Mouse (Mus musculus): ENCODE results near the gene St14. TPM values are rescaled to one million over a fixed set of nuclear protein-coding genes. Genes with fewer than 3 reads are reported as not detected.
"Not testable (repeated sequence)": the region's sequence is repeated elsewhere in the genome, so short reads cannot be mapped to it uniquely, and the experiment has no call there.

Gene St14
- total and polyA plus RNA-seq, 2 experiments from 2014 or later: 0.44 to 0.81 TPM

GRCm38 (mm10) chr9:31167305-31167704, 35.7 kb upstream of the St14 start:
- H3K9ac ChIP-seq: no peak overlapping the region
- WGBS: 94% methylated on average over 13 of the region's 13 CpGs
- H3K9me3 ChIP-seq (ENCODE audit: low read length): no peaks in the 10 kb centered on the region
- H3K27ac ChIP-seq (ENCODE audit: low read depth, low read length): no peak overlapping the region
- no peak for TF ChIP-seq CTCF (IDR thresholded peaks at IDR 0.05; ENCODE audit: low read depth)
- no peaks in the 10 kb centered on the region for H3K4me1 ChIP-seq (ENCODE audit: insufficient read depth)
- DNase-seq: no peak
- no peaks in the 10 kb centered on the region for H3K27me3 ChIP-seq (ENCODE audit: insufficient read depth, low read length)
- no peak overlapping the region for H3K4me3 ChIP-seq (ENCODE audit: low read depth, low read length)
- no peak overlapping the region for H3K4me2 ChIP-seq (ENCODE audit: low read depth)
- ATAC-seq: no peak
- H3K36me3 ChIP-seq (ENCODE audit: insufficient read depth): peaks cover 44% of the 10 kb centered on the region

- not testable (repeated sequence) for H3K9me3 ChIP-seq (ENCODE audit: low read length); H3K27ac ChIP-seq (ENCODE audit: low read depth, low read length); H3K27me3 ChIP-seq (ENCODE audit: insufficient read depth, low read length); H3K4me3 ChIP-seq (ENCODE audit: low read depth, low read length); H3K4me1 ChIP-seq (ENCODE audit: insufficient read depth); H3K9ac ChIP-seq; DNase-seq; H3K4me2 ChIP-seq (ENCODE audit: low read depth); ATAC-seq
- 88% methylated on average over 3 of the region's 3 CpGs for WGBS
- peaks cover 59% of the 10 kb centered on the region for H3K36me3 ChIP-seq (ENCODE audit: insufficient read depth)
Measured at GRCm38 (mm10) chr9:31165505-31165904, 33.9 kb upstream of the St14 start.

- Histone ChIP-seq H3K27me3 (ENCODE audit: insufficient read depth, low read length) (no peaks in the 10 kb centered on the region), H3K36me3 (ENCODE audit: insufficient read depth) (peaks cover 69% of the 10 kb centered on the region), H3K4me3 (ENCODE audit: low read depth, low read length) (no peak overlapping the region), H3K4me2 (ENCODE audit: low read depth) (no peak overlapping the region), H3K4me1 (ENCODE audit: insufficient read depth) (no peaks in the 10 kb centered on the region), H3K27ac (ENCODE audit: low read depth, low read length) (no peak overlapping the region), H3K9me3 (ENCODE audit: low read length) (no peaks in the 10 kb centered on the region), H3K9ac (no peak overlapping the region)
- WGBS: 93% methylated on average over 1 of the region's 1 CpGs
- no peak for ATAC-seq
- no peak for TF ChIP-seq CTCF (IDR thresholded peaks at IDR 0.05; ENCODE audit: low read depth)
- no peak for DNase-seq
Measured at GRCm38 (mm10) chr9:31163327-31163726, 31.7 kb upstream of the St14 start.

- Histone ChIP-seq H3K9me3 (ENCODE audit: low read length) (no peaks in the 10 kb centered on the region), H3K36me3 (ENCODE audit: insufficient read depth) (peaks cover 69% of the 10 kb centered on the region), H3K4me1 (ENCODE audit: insufficient read depth) (no peaks in the 10 kb centered on the region), H3K4me2 (ENCODE audit: low read depth) (no peak overlapping the region), H3K27me3 (ENCODE audit: insufficient read depth, low read length) (no peaks in the 10 kb centered on the region), H3K9ac (no peak overlapping the region), H3K27ac (ENCODE audit: low read depth, low read length) (no peak overlapping the region), H3K4me3 (ENCODE audit: low read depth, low read length) (no peak overlapping the region)
- ATAC-seq (no peak), DNase-seq (no peak)
- TF ChIP-seq CTCF (IDR thresholded peaks at IDR 0.05; ENCODE audit: low read depth): no peak
- WGBS: 83% methylated on average over 1 of the region's 1 CpGs
Measured at GRCm38 (mm10) chr9:31162911-31163310, 31.3 kb upstream of the St14 start.

- ATAC-seq (0 out of 2 replicates have a peak, but pooled peaks have one; percentile 29), DNase-seq (peak; percentile 29)
- Histone ChIP-seq H3K4me3 (ENCODE audit: low read depth, low read length) (no peak overlapping the region), H3K36me3 (ENCODE audit: insufficient read depth) (peaks cover 84% of the 10 kb centered on the region), H3K27me3 (ENCODE audit: insufficient read depth, low read length) (no peaks in the 10 kb centered on the region), H3K4me2 (ENCODE audit: low read depth) (no peak overlapping the region), H3K4me1 (ENCODE audit: insufficient read depth) (no peaks in the 10 kb centered on the region), H3K9ac (no peak overlapping the region), H3K9me3 (ENCODE audit: low read length) (no peaks in the 10 kb centered on the region), H3K27ac (ENCODE audit: low read depth, low read length) (no peak overlapping the region)
- 81% methylated on average over 4 of the region's 4 CpGs for WGBS
- peak; percentile 56 for TF ChIP-seq CTCF (IDR thresholded peaks at IDR 0.05; ENCODE audit: low read depth)
Measured at GRCm38 (mm10) chr9:31159910-31160309, 28.3 kb upstream of the St14 start.

- Histone ChIP-seq H3K9ac (no peak overlapping the region), H3K4me2 (ENCODE audit: low read depth) (no peak overlapping the region), H3K4me3 (ENCODE audit: low read depth, low read length) (no peak overlapping the region), H3K27me3 (ENCODE audit: insufficient read depth, low read length) (no peaks in the 10 kb centered on the region), H3K36me3 (ENCODE audit: insufficient read depth) (peaks cover 83% of the 10 kb centered on the region), H3K27ac (ENCODE audit: low read depth, low read length) (no peak overlapping the region), H3K4me1 (ENCODE audit: insufficient read depth) (no peaks in the 10 kb centered on the region), H3K9me3 (ENCODE audit: low read length) (no peaks in the 10 kb centered on the region)
- ATAC-seq: no peak
- no peak for TF ChIP-seq CTCF (IDR thresholded peaks at IDR 0.05; ENCODE audit: low read depth)
- no peak for DNase-seq
- WGBS: 89% methylated on average over 8 of the region's 8 CpGs
Measured at GRCm38 (mm10) chr9:31156594-31156993, 24.9 kb upstream of the St14 start.

GRCm38 (mm10) chr9:31151050-31151449, 19.4 kb upstream of the St14 start:
- peaks cover 63% of the 10 kb centered on the region for H3K36me3 ChIP-seq (ENCODE audit: insufficient read depth)
- ATAC-seq: no peak; the same call in 1 of the 2 replicates
- H3K4me2 ChIP-seq (ENCODE audit: low read depth): no peak overlapping the region
- no peak overlapping the region for H3K4me3 ChIP-seq (ENCODE audit: low read depth, low read length)
- DNase-seq: peak; percentile 79
- H3K27me3 ChIP-seq (ENCODE audit: insufficient read depth, low read length): no peaks in the 10 kb centered on the region
- peak; percentile 75 for TF ChIP-seq CTCF (IDR thresholded peaks at IDR 0.05; ENCODE audit: low read depth)
- H3K4me1 ChIP-seq (ENCODE audit: insufficient read depth): no peaks in the 10 kb centered on the region
- whole genome bisulfite sequencing: 81% methylated on average over 2 of the region's 2 CpGs
- H3K9me3 ChIP-seq (ENCODE audit: low read length): no peaks in the 10 kb centered on the region
- no peak overlapping the region for H3K9ac ChIP-seq
- no peak overlapping the region for H3K27ac ChIP-seq (ENCODE audit: low read depth, low read length)

GRCm38 (mm10) chr9:31148135-31148534, 16.5 kb upstream of the St14 start:
- Histone ChIP-seq H3K4me2 (ENCODE audit: low read depth) (no peak overlapping the region), H3K27me3 (ENCODE audit: insufficient read depth, low read length) (no peaks in the 10 kb centered on the region), H3K9ac (no peak overlapping the region), H3K4me3 (ENCODE audit: low read depth, low read length) (no peak overlapping the region), H3K4me1 (ENCODE audit: insufficient read depth) (no peaks in the 10 kb centered on the region), H3K36me3 (ENCODE audit: insufficient read depth) (peaks cover 41% of the 10 kb centered on the region), H3K27ac (ENCODE audit: low read depth, low read length) (no peak overlapping the region), H3K9me3 (ENCODE audit: low read length) (no peaks in the 10 kb centered on the region)
- no peak for TF ChIP-seq CTCF (IDR thresholded peaks at IDR 0.05; ENCODE audit: low read depth)
- no peak for ATAC-seq
- WGBS: 92% methylated on average over 7 of the region's 7 CpGs
- DNase-seq: no peak
